Mouse (Mus musculus) megakaryocyte, adult 5-6 weeks (primary cell): ENCODE results near the gene Olfr466. TPM values are rescaled to one million over a fixed set of nuclear protein-coding genes. Genes with fewer than 3 reads are reported as not detected.

Experiments
- ATAC-seq: 2 replicates; pipeline ENCODE4 v1.8.0; 2016; ENCODE audit warnings: mild to moderate bottlenecking, inconsistent platforms; ENCODE audit not compliant: poor library complexity, severe bottlenecking
- total RNA-seq, 2 experiments: library from RNA; stranded (forward) in 1 of 2; stranded (reverse) in 1 of 2; fragments of 153-499, 151-499 nt in 1 of 2; fragments of 221-1000, 200-1000 nt in 1 of 2; gene quantifications; 2 replicates each; pipeline versions ENCODE4 v1.2.3 to v1.2.4; 2015 to 2017

The Olfr466 gene
- not detected in 2 replicates for total RNA-seq (2015)
- not detected in 2 replicates for total RNA-seq (2017)

GRCm38 (mm10) chr13:65149940-65150339, at the start of gene Olfr466:
Gene Olfr466, plus strand, starts transcription at chr13:65150240.
- no peak for ATAC-seq

GRCm38 (mm10) chr13:65100678-65101077, 49.4 kb upstream of the Olfr466 start:
- no peak for ATAC-seq

- ATAC-seq = peak; percentile 84
Measured at GRCm38 (mm10) chr13:65101232-65101631, 48.8 kb upstream of the Olfr466 start.

- peak; percentile 81 for ATAC-seq
Measured at GRCm38 (mm10) chr13:65111961-65112360, 38.1 kb upstream of the Olfr466 start.

- ATAC-seq = peak; percentile 83
Measured at GRCm38 (mm10) chr13:65112459-65113110, 37.5 kb upstream of the Olfr466 start, which contains the start of gene Mfsd14b. Gene Mfsd14b, minus strand, starts transcription at chr13:65112975.

- peak; percentile 33 for ATAC-seq
Measured at GRCm38 (mm10) chr13:65113239-65113638, 36.8 kb upstream of the Olfr466 start.

GRCm38 (mm10) chr13:65120984-65121383, 29.1 kb upstream of the Olfr466 start:
- ATAC-seq = no peak

- ATAC-seq = peak; percentile 97
Measured at GRCm38 (mm10) chr13:65122111-65122510, 27.9 kb upstream of the Olfr466 start.

- peak; percentile 75 for ATAC-seq
Measured at GRCm38 (mm10) chr13:65127063-65127847, 22.8 kb upstream of the Olfr466 start.

GRCm38 (mm10) chr13:65137789-65138188, 12.3 kb upstream of the Olfr466 start, which contains the start of gene Olfr465-ps1:
Gene Olfr465-ps1, plus strand, starts transcription at chr13:65138089.
- no peak for ATAC-seq

GRCm38 (mm10) chr13:65174102-65174501, 24.1 kb downstream of the Olfr466 start:
- ATAC-seq = no peak

GRCm38 (mm10) chr13:65175734-65176471, 25.9 kb downstream of the Olfr466 start:
- ATAC-seq = peak; percentile 98

- ATAC-seq = no peak
Measured at GRCm38 (mm10) chr13:65176472-65177091, 26.5 kb downstream of the Olfr466 start.

GRCm38 (mm10) chr13:65200667-65201066, 50.6 kb downstream of the Olfr466 start:
- no peak for ATAC-seq

Other genes with a start within 250 kb of the Olfr466 start
- gene Cntnap3, start 246.3 kb upstream of the Olfr466 start, total RNA-seq (2015) = not detected in 2 replicates
- not detected in 2 replicates for gene Cntnap3, start 246.3 kb upstream of the Olfr466 start, total RNA-seq (2017)
- not detected in 2 replicates for gene Spata31, start 232.8 kb upstream of the Olfr466 start, total RNA-seq (2015)
- not detected in 2 replicates for gene Spata31, start 232.8 kb upstream of the Olfr466 start, total RNA-seq (2017)
- not detected in 2 replicates for gene Spata31d1c, start 117.2 kb upstream of the Olfr466 start, total RNA-seq (2015)
- gene Spata31d1c, start 117.2 kb upstream of the Olfr466 start, total RNA-seq (2017) = not detected in 2 replicates
- 0.58 TPM in 1 of 2 replicates, not detected in the other for gene Prss47, start 97.5 kb upstream of the Olfr466 start, total RNA-seq (2015)
- not detected in 2 replicates for gene Prss47, start 97.5 kb upstream of the Olfr466 start, total RNA-seq (2017)
- gene Mfsd14b, start 37.3 kb upstream of the Olfr466 start, total RNA-seq (2015) = 168 and 183 TPM in 2 replicates
- gene Mfsd14b, start 37.3 kb upstream of the Olfr466 start, total RNA-seq (2017) = 179 and 207 TPM in 2 replicates
- gene Olfr465-ps1, start 12.2 kb upstream of the Olfr466 start, total RNA-seq (2015) = not detected in 2 replicates
- gene Olfr465-ps1, start 12.2 kb upstream of the Olfr466 start, total RNA-seq (2017) = not detected in 2 replicates
- gene Nlrp4f, start 55.7 kb downstream of the Olfr466 start, total RNA-seq (2015) = not detected in 2 replicates
- not detected in 2 replicates for gene Nlrp4f, start 55.7 kb downstream of the Olfr466 start, total RNA-seq (2017)
- gene Gm10775, start 109.3 kb downstream of the Olfr466 start, total RNA-seq (2015) = not detected in 2 replicates
- not detected in 2 replicates for gene Gm10775, start 109.3 kb downstream of the Olfr466 start, total RNA-seq (2017)
- gene Zfp369, start 128.6 kb downstream of the Olfr466 start, total RNA-seq (2015) = 14.7 and 20.3 TPM in 2 replicates
- gene Zfp369, start 128.6 kb downstream of the Olfr466 start, total RNA-seq (2017) = 24.2 and 26.3 TPM in 2 replicates